Mouse (Mus musculus) embryonic facial prominence, embryonic 15.5 days (tissue): ENCODE measurements around the gene Trim34b. TPM values are rescaled to one million over a fixed set of nuclear protein-coding genes. Genes with fewer than 3 reads are reported as not detected.
A peak's percentile ranks its signal among the peaks of the same experiment; 100 is the strongest.

Source experiments
- ATAC-seq: fragments of 200-750 bp; cut with Nextera tagmentation; 2 replicates; pipeline ENCODE4 v1.8.0; 2017; ENCODE audit warnings: low read depth, moderate TSS enrichment; ENCODE audit not compliant: insufficient number of reproducible peaks, low FRiP score, low TSS enrichment
- H3K27ac ChIP-seq: fragments of 300-500 bp; sonication (generic); replicated peaks from 2 replicates; pipeline ENCODE4 v1.5.1; 2015; ENCODE audit warnings: mild to moderate bottlenecking, inconsistent platforms
- H3K27me3 ChIP-seq: fragments of 300-500 bp; sonication (generic); 2 replicates; pipeline ENCODE4 v1.6.1; 2015; ENCODE audit warnings: inconsistent platforms
- H3K36me3 ChIP-seq: fragments of 300-500 bp; sonication (generic); 2 replicates; pipeline ENCODE4 v1.6.1; 2015; ENCODE audit warnings: mild to moderate bottlenecking, inconsistent platforms
- H3K4me1 ChIP-seq: fragments of 300-500 bp; sonication (generic); 2 replicates; pipeline ENCODE4 v1.6.1; 2015; ENCODE audit warnings: inconsistent platforms
- H3K4me2 ChIP-seq: fragments of 300-500 bp; sonication (generic); replicated peaks from 2 replicates; pipeline ENCODE4 v1.6.1; 2015; ENCODE audit warnings: mild to moderate bottlenecking, inconsistent platforms
- H3K4me3 ChIP-seq: fragments of 300-500 bp; sonication (generic); replicated peaks from 2 replicates; pipeline ENCODE4 v1.5.1; 2015; ENCODE audit warnings: mild to moderate bottlenecking, inconsistent platforms
- H3K9ac ChIP-seq: fragments of 300-500 bp; sonication (generic); 2 replicates; pipeline ENCODE4 v1.6.1; 2015; ENCODE audit warnings: inconsistent platforms
- H3K9me3 ChIP-seq: fragments of 300-500 bp; sonication (generic); replicated peaks from 2 replicates; pipeline ENCODE4 v1.6.1; 2016; ENCODE audit warnings: inconsistent platforms
- WGBS: fragments of 180-500 bp; shearing (Covaris S2); methylation state at CpG from one replicate; pipeline ENCODE4 v1.1.7; 2015; 5-methylcytosine and 5-hydroxymethylcytosine counted together
- polyA plus RNA-seq: library from polyadenylated mRNA; unstranded; fragments of >200 nt; fragmentation: Nextera tagmentation; extraction: Ambion mirVana; gene quantifications from 2 replicates; pipeline ENCODE4 v1.2.1, GENCODE M21; 2015

Gene Trim34b
- polyA plus RNA-seq, 1 experiment from 2014 or later: 0.16 TPM

DNA sequence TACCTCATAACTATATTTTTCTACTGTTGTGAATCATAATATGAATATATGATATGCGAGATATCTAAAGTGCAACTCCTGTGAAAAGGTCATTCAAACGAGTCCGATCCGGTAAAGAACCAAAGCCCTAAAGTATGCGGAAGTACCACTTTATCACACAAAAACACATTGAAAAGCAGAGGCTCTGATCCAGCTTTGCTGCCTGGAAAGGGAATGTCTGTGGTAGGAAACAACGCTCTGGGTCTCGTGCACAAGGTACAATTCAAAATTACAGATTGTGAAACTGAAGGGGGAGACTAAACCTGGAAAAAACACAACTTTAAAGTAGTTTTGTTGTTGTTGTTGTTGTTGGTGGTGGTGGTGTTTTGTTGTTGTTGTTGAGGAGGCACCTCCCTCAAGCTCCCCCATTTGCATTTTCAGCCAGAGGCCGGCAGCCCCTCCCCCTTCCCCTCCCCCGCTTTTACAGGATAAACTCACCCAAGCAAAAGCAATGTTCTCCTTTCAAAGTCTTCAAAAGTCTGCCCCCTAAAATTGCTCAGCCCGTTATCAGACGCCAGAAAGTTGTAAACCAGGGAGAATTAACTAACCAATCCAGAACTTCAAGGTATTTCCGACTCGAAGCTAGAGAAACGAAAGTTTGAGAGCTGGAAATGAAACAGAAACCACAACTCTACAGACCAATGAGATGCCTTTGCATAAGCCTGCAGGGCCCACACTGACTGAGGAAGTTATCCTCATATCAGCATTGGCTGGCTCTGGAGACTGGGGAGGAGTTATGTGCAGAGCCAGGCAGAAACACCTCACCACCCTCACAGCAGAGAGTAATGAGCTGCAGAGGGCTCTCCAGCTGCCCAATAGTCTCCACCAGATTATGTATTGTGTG is 23.7 kb downstream of the Trim34b start, which contains the start of gene Trim12c:
Gene Trim12c, minus strand, starts transcription at position 646 of the 883 bp plus-strand sequence.
- Histone ChIP-seq H3K36me3 (no peaks in the 10 kb centered on the region), H3K4me2 (peak within 1 kb of the TSS; percentile 50), H3K27ac (peak within 1 kb of the TSS; percentile 51; the same call in 1 of the 2 replicates), H3K4me1 (no peaks in the 10 kb centered on the region), H3K4me3 (peak within 1 kb of the TSS; percentile 47), H3K27me3 (no peaks in the 10 kb centered on the region), H3K9ac (no peak within 1 kb of the TSS), H3K9me3 (no peaks in the 10 kb centered on the region)
- WGBS: 5% methylated on average over 14 of the region's 14 CpGs
- peak; percentile 93 for ATAC-seq

- Histone ChIP-seq H3K27me3 (no peaks in the 10 kb centered on the region), H3K4me2 (peak overlapping the region; percentile 50), H3K4me3 (peak overlapping the region; percentile 47), H3K36me3 (no peaks in the 10 kb centered on the region), H3K27ac (no peak overlapping the region), H3K9ac (no peak overlapping the region), H3K4me1 (no peaks in the 10 kb centered on the region), H3K9me3 (no peaks in the 10 kb centered on the region)
- ATAC-seq: no peak
- WGBS: 79% methylated on average over 2 of the region's 2 CpGs
Measured at GRCm38 (mm10) chr7:104353600-104353967, 24.3 kb downstream of the Trim34b start.

DNA sequence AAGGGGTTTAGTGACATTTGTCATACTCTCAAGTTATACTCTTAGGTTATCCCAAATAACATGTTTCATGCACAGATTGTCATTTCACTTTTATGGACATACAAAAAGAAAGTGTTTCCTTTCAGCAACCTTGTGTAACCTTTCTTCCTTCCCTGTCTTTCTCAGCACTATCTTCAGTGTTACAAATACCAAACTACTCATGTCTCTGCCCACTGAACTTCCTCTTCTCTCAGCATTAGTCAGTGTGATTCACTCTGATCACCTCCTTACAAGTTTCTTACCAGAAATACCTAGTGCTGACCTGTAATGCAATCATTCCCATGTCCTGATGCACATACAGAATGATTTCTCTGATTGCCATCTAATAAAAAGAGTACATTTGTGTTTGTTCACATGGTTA is 37.1 kb downstream of the Trim34b start:
- Histone ChIP-seq H3K27ac (no peak overlapping the region), H3K36me3 (no peaks in the 10 kb centered on the region), H3K4me3 (no peak overlapping the region), H3K9ac (no peak overlapping the region), H3K27me3 (no peaks in the 10 kb centered on the region), H3K4me2 (no peak overlapping the region), H3K9me3 (no peaks in the 10 kb centered on the region), H3K4me1 (no peaks in the 10 kb centered on the region)
- no peak for ATAC-seq

DNA sequence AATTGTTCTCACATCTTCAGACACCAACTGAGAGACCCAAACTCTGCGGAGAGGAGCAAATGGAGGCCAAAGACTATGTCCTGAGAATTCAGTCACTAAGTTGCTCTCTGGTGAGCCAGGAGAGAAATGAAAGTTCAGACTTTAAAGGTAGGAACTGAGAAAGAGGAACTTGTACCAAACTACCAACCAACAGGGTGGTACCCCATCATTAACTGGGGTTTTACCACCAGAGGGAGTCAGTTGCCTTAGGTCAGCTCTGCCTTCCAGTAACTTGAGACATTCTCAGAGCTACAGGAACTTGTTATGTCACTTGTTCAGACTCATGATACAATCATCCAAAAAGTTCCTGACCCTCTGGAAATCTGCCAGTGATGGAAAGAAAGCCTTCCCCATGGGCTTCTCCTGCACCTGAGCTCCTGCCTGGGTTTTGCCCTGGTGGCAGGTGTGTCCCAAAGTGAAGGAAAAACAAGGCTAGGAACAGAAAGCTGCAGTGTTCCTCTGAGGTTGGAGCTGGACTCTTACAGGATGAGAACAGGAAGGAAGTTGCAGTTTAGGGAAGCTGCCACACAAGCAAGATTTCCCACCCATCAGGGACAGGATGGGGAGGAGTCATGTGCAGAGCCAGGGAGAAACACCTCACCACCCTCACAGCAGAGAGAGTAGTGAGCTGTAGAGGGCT is 40.6 kb downstream of the Trim34b start, which contains the start of gene Trim30b:
Gene Trim30b, minus strand, starts transcription at position 149 of the 679 bp plus-strand sequence.
- Histone ChIP-seq H3K4me2 (no peak within 1 kb of the TSS), H3K36me3 (no peaks in the 10 kb centered on the region), H3K27ac (no peak within 1 kb of the TSS), H3K27me3 (no peaks in the 10 kb centered on the region), H3K9me3 (no peaks in the 10 kb centered on the region), H3K9ac (no peak within 1 kb of the TSS), H3K4me3 (no peak within 1 kb of the TSS), H3K4me1 (no peaks in the 10 kb centered on the region)
- ATAC-seq: no peak; the same call in 1 of the 2 replicates
- WGBS: 71% methylated on average over 1 of the region's 1 CpGs

Other genes starting within 250 kb of the Trim34b start
- gene Olfr645, start 244.0 kb upstream of the Trim34b start, polyA plus RNA-seq: 0.04 and 0.24 TPM in 2 replicates
- gene Olfr646, start 224.6 kb upstream of the Trim34b start, polyA plus RNA-seq: 0.22 TPM in 1 of 2 replicates, not detected in the other
- not detected in 2 replicates for gene Ubqln5, start 199.6 kb upstream of the Trim34b start, polyA plus RNA-seq
- not detected in 2 replicates for gene Olfr643, start 192.1 kb upstream of the Trim34b start, polyA plus RNA-seq
- gene Ubqln3, start 186.2 kb upstream of the Trim34b start, polyA plus RNA-seq: 0.22 and 0.37 TPM in 2 replicates
- 0.12 and 0.49 TPM in 2 replicates for gene Ubqlnl, start 178.9 kb upstream of the Trim34b start, polyA plus RNA-seq
- 20.1 and 24.2 TPM in 2 replicates for gene Olfm5, start 164.6 kb upstream of the Trim34b start, polyA plus RNA-seq
- 0.25 and 0.27 TPM in 2 replicates for gene Olfr648, start 146.1 kb upstream of the Trim34b start, polyA plus RNA-seq
- gene Olfr649, start 133.5 kb upstream of the Trim34b start, polyA plus RNA-seq: not detected in 2 replicates
- 0.54 and 0.59 TPM in 2 replicates for gene Trim6, start 110.7 kb upstream of the Trim34b start, polyA plus RNA-seq
- 1.8 and 2.0 TPM in 2 replicates for gene Trim34a, start 85.0 kb upstream of the Trim34b start, polyA plus RNA-seq
- gene Trim5, start 41.4 kb upstream of the Trim34b start, polyA plus RNA-seq: 0.40 and 0.41 TPM in 2 replicates
- 7.3 and 8.0 TPM in 2 replicates for gene Trim12a, start 14.0 kb upstream of the Trim34b start, polyA plus RNA-seq
- gene Trim12c, start 23.9 kb downstream of the Trim34b start, polyA plus RNA-seq: 2.4 and 2.6 TPM in 2 replicates
- gene Trim30b, start 40.4 kb downstream of the Trim34b start, polyA plus RNA-seq: 0.13 and 0.16 TPM in 2 replicates
- 0.22 and 0.28 TPM in 2 replicates for gene Trim30c, start 71.4 kb downstream of the Trim34b start, polyA plus RNA-seq
- gene Trim30a, start 135.7 kb downstream of the Trim34b start, polyA plus RNA-seq: 1.8 and 2.3 TPM in 2 replicates
- gene Trim30d, start 178.4 kb downstream of the Trim34b start, polyA plus RNA-seq: 0.74 and 0.85 TPM in 2 replicates
- gene Olfr651, start 220.7 kb downstream of the Trim34b start, polyA plus RNA-seq: not detected in 2 replicates
- 0.11 TPM in 1 of 2 replicates, not detected in the other for gene Olfr652, start 231.4 kb downstream of the Trim34b start, polyA plus RNA-seq
- gene Olfr653, start 247.8 kb downstream of the Trim34b start, polyA plus RNA-seq: 0.11 and 0.16 TPM in 2 replicates